Mouse (Mus musculus): ENCODE results near the gene Fam104a.

GRCm38 (mm10) chr11:113661835-113662351, 22.1 kb downstream of the Fam104a start:
- TF ChIP-seq CTCF (IDR thresholded peaks at IDR 0.05; ENCODE audit: control insufficient read depth, insufficient read depth, insufficient replicate concordance, low read depth, low read length): no peak
- no peak for TF ChIP-seq POLR2A (IDR thresholded peaks at IDR 0.05; ENCODE audit: control insufficient read depth, low read depth, low read length)

Data from testis, adult 2 months (tissue).